Mouse (Mus musculus): Measurements from ENCODE around the gene Schip1.

The Schip1 gene

DNA sequence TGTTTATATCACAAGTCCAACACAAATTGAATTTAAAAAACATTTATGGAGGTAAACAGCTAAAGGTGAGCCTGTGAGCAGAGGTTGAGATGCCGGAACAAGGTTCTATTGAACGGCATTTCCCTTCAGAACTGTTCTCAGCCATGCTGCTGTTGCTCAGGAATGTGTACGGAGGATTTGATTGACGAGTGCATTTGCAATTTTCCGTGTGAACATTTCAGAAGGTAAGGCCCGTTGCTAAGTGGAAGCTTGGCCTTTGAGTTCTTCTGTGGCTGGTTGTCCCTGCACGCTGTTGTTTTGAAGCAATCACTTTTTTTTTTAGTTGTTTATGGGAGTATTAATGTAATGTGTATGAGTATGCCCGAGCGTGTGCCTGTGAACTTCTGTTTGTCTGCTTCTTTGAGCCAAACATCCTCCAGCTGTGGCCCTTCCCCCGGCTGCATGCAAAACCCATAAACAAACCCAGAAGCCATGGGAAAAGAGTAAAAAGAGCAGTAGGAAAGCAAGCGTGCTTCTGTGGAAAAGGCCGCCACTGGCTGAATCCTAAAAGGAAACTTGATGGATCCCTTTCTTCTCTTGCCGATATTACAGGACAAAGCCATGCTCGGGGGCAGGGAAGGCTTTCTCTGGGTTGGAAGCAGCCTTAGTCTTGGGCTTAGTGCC lies 518.6 kb downstream of the Schip1 start:
- no peak for DNase-seq (ENCODE audit: low read depth, low spot score)

DNA sequence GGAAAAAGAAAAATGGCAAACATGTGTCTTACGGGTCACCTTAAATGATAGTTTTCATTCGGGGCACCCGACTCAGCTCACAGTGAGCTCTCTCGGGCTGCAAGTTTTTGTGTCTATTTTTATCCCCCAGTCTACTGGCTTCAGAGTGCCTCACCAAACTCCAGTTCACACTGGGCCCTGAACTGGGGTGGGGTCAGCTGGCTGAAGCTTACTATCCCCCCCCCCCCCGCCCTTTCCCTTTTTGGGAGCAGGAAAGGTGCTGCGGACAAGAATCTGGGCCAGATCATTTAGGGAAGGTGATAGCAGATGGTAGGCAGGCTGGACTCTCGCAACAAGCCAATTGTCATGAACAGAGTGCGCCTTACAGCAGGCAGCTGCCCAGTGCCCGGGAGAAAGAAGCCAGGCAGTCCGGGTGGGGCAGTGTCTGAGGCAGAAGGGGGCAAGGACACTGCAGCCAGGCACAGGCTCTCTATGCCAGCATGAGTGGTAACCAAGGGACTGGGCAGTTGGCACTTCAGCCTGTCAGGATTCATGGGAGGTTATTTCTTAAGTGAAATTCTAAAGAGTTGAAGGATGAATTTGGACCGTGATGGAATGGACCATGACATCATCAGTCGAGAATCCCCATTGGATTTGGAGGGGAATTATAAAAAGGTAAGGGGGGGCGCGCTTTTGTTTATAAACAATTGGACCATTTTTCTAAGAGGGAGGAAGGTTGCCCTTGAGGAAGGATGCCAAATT lies 519.3 kb downstream of the Schip1 start:
- no peak for DNase-seq (ENCODE audit: low read depth, low spot score)

DNA sequence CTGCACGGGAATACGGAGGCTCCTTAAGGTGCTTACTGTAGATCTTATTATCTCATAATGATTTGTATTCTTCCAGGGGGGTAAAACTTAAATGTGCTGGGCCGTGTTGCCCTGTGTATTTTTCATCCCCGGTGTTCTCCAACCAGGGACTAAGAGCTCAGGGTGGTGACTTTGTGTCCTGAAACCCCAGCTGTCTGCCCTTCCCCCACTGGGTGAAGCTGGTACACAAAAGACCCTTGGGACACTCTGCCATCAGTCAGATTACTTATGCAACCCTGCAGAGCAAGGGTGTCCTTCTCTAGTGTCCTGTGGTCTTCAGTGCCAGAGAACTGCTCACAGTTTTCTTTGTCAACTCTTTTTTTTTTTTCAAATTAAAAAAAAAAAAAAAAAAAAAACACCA lies 520.6 kb downstream of the Schip1 start:
- no peak for DNase-seq (ENCODE audit: low read depth, low spot score)

DNA sequence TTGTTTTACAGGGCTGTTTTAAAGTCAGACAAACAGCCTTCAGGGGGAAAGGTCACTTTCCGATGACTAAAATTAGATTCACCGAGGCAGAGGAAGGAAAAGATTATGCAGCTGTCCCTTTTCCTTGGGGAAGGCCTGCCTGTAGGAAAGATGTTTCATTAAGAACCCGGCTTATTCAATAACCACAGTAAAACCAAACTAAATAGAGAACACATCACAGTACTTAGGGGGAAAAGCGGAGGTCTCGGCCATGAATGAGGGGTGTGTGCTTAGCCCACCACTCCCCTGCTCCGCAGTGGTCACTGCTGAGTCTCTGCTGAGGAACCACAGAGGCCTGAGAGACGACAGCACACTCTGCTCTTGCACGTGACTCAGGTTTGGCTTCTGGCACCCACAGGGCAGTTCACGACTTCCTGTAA lies 522.1 kb downstream of the Schip1 start:
- no peak for DNase-seq (ENCODE audit: low read depth, low spot score)

DNA sequence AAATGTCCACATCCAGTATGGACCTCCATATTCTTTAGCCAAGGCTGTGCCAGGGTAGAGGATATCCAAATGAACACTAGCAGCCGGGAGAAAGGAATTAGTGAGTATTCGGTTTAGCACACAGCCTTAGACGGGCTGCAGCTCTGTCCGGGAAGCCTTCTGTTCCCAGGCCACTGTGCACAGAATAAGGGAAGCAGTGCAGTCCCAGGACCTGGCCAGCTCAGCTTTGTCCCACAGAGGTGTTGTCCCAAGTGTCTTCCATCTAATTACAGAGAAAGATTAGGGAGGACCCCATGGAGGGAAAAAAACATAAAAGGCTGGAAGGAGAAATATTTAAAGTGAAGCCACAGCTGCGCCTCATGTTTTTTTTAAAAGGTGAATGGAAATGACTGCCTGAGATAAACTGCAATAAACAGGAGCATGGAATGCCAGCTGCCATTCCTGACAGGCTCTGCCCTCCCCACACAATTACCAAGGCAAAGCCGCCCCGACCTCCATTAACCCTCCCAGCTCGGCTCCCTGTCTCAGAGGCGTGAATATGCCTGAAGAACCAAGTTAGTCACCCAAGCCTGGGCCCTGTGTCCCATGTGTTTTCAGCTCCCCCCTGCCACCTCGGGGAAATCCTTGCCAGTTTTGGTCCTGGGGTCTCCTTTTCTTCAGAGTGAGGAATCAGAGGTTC lies 523.1 kb downstream of the Schip1 start:
- no peak for DNase-seq (ENCODE audit: low read depth, low spot score)

DNA sequence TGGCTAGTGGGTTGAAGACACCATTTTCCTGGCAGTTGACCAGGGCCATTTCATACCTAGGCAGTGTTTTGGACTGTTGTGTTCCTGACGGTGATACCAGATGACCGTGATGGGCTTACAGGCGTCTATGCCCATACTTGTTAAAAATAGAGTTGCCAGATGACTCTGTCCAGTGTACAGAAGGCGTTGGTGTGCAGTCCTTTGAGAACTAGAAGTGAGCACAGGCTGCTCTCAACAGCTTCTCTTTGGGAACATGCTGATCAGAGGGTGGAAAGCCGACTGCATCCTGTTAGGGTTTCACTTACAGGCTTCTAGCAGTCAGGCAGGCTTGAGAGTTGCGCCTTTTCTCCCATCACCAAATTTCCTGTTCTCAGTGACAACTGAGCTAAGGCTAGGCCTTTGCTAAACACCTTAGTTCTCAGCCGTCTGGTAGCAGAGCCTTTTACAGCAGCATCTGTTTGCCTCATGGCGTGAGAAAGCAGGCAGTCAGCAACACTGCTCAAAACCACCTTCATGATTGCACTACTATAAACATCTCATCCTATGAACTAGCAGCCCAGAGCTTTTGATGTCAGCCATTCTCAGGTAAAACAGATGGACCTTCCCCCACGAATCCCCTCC lies 524.7 kb downstream of the Schip1 start:
- DNase-seq (ENCODE audit: low read depth, low spot score), result no peak

DNA sequence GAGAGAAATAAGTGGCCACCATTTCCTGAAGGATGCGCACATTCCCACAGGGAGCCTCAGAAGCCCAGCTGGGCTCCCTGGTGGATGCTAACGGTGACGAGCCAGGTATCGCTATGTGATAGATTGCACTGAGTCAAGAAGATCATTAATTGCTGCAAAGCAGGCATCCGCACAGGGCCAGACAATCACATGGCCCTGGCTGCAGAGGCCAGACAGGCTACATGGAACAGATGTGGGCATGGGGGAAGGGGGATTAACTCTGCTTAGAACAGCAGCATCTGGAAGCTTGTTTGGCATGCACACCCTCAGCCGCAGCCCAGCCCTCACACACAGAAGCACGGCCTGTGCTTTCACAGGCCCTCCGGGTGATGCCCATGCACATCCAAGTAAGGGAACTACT lies 525.8 kb downstream of the Schip1 start:
- no peak for DNase-seq (ENCODE audit: low read depth, low spot score)

DNA sequence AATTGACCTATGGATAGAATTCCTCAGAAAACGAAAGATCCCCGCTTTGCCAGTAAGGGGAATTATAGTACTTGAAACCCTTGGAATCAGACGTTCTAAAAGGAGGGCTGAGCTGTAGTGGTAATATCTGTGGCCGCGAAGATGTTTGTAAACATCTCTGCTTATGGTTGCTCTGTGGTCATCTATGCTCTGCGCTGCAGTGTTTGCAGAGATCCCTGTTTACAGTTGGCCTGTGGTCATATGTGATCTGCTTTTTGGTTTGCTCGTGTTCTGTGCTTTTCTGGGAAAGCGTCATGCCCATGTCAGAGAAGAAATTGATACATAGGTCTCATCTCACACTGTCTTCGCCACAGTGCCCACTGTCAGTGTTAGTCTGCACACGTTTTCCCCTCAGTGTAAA lies 528.0 kb downstream of the Schip1 start:
- DNase-seq (ENCODE audit: low read depth, low spot score), result no peak

DNA sequence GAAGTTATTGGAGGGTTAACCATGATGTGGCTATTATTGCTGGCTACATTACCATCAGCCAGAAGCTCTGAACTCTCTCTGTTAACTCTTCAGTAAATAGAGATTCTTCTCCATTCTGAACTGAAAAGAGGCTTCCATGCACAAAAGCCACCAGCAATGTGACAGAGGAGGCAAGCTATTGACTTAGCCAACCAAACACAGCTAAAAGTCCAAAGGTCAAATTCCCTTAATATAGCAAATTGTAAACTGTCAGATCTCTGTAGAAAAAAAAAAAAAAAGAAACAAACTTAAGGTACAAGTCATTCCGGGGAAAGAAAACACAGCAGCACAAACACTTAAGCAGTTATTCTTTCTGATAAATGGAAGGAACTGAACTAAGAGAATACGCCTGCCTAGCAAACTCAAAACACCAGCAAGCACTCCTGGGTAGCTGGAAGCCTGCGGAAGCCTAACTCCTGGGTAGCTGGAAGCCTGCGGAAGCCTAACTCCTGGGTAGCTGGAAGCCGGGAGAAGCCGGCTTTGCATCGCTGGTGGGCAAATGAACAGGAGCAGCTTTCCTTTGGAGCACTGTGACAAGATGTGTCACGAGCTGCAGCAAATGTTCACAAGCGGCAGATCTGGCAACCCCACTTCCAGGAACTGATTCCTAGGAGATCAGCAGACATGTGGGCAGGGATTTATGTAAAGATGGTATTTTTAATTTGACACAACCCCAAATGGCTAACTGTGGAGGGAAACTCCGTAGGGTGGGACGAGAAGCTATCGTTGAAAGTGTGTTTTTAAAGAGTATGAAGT lies 528.7 kb downstream of the Schip1 start:
- no peak for DNase-seq (ENCODE audit: low read depth, low spot score)

DNA sequence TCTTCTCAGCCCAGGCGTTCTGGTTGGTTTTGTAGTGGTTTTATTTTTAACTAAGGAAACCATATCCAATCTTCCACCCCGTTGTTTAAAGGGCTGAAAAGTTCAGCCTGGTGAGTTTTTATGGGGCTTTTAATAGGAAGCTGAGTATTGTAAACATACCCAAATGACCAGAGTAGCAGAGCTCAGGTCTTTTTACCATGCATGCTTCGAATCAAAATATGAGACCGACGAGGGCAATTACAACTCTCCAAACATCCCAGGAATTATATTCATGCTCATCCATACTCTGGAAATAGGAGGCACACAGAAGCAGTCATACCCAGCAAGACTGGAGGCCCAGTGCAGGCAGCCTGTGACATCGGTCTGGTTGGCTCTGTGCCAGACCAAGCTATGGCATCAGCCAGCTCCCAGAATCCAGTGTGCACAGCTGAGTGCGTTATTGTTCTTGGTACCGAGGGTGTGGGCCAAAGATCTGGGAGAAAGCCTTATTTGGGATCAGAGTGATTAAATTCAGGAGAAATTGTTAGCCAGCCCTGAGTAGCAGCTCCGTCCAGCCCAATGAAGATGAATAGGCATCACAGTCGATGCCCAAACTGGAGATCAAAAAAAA lies 530.8 kb downstream of the Schip1 start:
- DNase-seq (ENCODE audit: low read depth, low spot score), result no peak

DNA sequence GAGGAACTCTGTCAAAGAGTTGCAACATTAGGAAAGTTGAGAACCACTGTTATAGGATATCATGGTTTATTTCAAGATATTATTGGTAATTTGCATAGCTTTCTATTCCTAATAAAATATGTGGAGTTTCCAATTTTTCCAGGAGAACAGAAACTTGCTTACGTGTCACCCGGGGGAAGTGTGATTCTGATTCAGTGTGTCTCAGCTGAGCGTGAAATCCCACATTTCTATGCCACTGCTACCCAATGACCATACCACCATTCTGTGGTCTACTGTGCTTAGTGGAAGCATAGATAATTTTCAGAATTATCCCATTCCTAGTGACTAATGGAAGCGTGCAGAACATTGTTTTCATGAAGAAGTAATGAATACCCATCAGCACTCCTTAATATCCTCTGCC lies 532.3 kb downstream of the Schip1 start:
- no peak for DNase-seq (ENCODE audit: low read depth, low spot score)

DNA sequence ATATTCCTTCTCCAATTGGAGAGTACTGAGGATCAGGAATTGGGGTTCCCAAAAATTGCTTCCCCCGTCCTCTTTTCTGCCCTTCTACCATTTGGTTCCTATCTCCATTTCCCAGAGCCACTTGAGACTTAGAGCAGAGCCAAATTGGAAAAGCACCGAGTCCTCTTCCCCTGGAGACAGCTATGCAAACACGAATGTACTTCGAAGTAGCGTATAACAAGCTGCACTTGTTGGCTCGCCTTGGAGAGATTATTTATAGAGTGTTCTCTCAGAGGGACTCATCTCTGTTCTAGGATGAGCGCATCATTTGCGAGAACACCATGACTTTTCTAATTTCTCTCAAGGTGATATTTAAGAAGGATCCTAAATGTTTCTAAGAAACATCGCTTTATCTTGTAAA lies 538.3 kb downstream of the Schip1 start:
- DNase-seq (ENCODE audit: low read depth, low spot score), result no peak

DNA sequence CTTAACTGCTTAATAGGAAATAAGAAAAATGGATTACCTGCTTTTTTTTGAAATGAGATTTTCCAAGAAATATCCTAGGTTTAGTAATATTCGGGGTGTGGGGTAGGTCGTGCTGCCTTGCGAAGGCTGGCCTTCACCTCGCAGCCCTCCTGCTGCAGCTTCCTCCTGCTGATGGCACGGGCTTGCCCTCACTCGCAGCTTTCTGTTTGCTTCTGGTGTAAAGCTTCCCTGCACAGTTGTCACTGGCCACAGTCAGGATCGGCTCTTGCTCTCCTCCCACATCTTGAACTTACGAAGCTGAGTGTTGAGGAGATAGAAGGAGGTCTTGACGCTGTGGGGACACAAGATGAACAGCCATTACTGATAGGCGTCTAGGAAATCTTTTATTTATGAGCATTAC lies 539.9 kb downstream of the Schip1 start:
- no peak for DNase-seq (ENCODE audit: low read depth, low spot score)

DNA sequence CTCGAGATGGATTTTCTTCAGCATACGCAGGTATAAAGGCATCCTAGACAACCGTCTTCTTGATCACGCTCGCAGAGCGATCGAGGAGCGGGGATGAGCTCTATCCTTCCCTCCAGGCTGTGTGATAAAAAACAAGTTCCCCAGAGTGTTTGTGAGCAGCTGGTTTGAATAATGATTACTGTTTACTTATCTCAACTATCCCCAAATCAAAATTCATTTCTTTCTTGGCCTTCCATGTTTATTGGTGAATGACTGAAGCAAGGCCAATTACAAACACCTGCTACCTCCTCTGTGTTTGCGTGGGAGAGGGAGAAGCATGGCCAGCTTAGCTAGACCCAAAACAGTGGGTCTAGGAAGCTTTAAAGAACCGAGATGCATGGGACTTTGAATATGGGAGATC lies 540.4 kb downstream of the Schip1 start:
- no peak for DNase-seq (ENCODE audit: low read depth, low spot score)

DNA sequence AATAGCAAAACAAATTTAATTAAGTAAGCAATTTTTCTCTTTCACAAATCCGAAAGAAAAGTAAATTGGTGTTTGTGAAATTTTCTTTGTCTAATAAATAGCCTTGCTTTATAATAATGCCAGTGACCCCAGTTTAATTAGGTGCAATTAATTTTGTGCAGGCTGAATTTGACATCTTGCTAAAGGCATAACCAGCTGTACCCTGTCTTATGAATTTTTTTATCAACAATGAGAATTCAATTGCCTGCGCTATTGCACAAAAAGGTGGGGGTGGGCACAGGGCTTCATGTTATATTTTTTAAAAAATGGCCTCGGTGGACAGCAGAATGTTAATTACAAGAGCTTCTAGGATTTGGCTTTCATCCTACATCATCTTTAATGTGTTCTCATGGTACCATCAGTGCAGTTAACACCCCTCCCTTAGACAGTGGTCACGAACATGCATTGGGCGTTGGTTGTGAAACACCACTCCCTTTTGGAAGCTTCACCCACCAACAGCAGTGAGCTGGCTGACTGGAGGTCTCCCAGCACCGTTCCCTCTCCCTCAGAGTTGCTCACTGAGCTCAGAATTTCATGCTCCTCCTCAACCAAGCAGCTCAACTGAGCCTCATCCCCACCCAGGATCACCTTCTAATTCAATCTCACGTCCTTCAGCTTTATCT lies 541.5 kb downstream of the Schip1 start:
- DNase-seq (ENCODE audit: low read depth, low spot score), result no peak

DNA sequence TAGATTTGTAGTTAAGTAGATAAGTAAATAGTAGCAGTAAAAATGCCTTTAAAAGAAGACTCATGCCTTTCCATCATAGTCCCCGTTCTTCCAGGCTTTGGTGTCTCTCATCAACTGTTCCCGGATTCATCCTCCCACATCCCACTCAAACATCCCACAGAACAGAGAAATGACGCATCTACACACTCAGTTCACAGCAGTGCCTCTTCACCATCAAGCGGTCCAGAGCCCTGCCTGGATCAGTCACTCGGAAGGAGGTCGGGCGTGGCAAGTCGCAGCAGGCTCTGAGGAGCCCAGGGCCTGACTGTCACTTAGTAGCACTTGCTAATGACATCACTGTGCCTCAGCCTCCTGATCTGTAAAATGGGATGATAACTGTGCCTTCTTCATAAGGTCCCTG lies 542.1 kb downstream of the Schip1 start:
- DNase-seq (ENCODE audit: low read depth, low spot score), result no peak

DNA sequence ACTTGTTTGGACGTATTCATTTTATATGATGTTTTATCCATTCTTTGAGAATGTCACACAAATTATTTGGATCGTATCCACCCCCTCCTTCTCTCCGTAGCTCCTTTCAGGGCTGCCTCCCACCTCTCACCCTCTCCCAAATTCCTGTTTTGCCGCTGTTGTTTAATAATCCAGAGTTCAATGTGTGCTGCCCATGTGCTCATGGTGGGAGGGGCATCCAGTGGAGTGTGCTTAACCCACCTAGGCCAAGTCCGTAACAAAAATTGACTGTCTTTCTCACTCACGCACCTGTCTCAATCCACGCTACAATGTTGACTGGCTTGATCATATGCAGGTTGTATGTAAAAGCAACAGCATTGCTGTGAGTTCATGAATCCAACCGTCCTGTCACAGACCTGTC lies 542.7 kb downstream of the Schip1 start:
- DNase-seq (ENCODE audit: low read depth, low spot score), result no peak

DNA sequence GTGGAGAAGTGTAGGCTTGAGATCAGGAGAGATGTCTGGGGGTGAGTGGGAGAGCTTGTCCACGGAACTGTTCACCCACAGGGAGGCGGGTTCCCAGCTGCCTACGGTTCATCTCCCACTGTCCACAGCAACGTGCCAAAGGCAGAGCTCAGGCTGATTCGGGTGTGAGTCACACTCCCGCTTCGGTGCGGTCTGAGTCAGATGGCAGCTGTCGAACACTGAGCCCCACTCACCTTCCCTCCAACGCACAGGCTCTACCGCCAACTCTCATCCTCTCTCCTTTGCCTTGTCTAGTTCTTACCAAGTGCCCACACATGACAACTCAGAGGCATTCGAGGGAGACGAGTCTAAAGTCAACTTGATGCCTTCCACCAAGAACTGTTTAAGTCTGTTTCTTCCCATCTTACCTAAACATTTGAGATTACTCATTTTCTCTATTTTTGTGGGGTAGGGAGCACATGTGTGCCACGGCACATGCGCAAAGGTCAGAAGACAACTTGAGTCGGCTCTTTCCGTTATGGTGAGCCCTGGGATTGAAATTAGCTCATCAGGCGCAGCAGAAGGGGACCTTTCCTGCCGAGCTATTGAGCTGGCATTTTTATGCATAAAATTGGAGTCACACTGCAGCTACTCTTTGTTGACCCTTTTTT lies 544.4 kb downstream of the Schip1 start:
- no peak for DNase-seq (ENCODE audit: low read depth, low spot score)

DNA sequence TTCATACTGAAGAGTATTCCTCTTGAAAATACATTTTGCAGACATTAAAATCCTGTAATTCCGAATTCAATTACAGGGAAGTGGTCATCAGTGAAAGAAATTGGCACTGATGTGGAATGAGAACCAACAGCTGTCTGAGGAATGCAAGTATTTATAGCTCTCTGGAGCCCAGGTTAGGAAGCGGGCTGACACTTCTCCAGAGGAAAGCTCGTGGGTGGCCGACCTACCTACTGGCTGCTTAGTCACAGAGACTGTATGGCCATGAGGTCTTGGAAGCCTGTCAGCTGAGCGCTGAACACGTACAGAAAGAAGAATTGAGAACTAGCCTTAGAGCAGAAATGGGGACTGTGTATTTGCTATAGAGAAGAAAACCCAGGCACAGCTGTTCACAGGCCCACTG lies 545.4 kb downstream of the Schip1 start:
- DNase-seq (ENCODE audit: low read depth, low spot score), result no peak

DNA sequence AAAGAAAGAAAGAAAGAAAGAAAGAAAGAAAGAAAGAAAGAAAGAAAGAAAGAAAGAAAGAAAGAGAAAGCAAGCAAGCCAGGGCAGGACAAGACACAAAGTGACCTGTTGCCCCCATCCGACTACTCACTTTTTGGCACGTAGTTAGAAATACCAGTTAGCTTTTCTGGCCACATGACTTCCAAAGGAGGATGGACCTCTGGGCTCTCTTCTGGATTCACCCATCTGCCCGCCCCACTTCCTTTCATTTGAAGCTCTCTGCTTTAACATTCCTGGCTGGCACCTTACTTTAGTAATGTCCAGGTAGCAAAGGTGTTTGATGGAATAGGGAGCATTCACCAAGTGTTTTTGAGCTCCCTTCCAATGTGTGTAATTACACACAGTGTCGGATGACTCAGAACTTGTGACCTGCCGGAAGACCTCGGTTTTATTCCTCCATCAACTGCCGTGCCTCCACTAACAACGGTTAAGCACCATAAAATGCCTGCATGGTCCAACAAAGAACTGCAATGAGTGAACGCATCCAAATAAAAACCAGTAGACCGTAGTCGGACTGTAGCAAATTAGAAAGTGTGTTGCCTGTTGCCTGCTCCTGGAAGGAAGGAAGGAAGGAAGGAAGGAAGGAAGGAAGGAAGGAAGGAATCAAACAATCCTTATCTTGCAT lies 546.1 kb downstream of the Schip1 start:
- DNase-seq (ENCODE audit: low read depth, low spot score), result no peak

Measured in CD4-positive helper T cell, adult 2 months (primary cell).